Mouse (Mus musculus) liver, embryonic 14.5 days (tissue): Measurements from ENCODE around the gene Lcmt1. TPM values are rescaled to one million over a fixed set of nuclear protein-coding genes. Genes with fewer than 3 reads are reported as not detected.

Experiments
- ATAC-seq: fragments of 200-750 bp; cut with Nextera tagmentation; 2 replicates; pipeline ENCODE4 v1.8.0; 2017; ENCODE audit warnings: moderate number of reproducible peaks, mild to moderate bottlenecking, moderate library complexity; ENCODE audit not compliant: insufficient read depth
- DNase-seq, 3 experiments: peaks; one replicate each; pipeline ENCODE4 v3.0.0-alpha.2; 2012 to 2013; ENCODE audit warnings: low read depth in 3 of 3, low spot score in 3 of 3
- H3K27ac ChIP-seq: fragments of 300-500 bp; sonication (generic); 2 replicates; pipeline ENCODE4 v1.5.1; 2014; ENCODE audit warnings: moderate library complexity, mild to moderate bottlenecking, control low read depth, inconsistent platforms
- H3K27me3 ChIP-seq: fragments of 300-500 bp; sonication (generic); 2 replicates; pipeline ENCODE4 v1.6.1; 2014; ENCODE audit warnings: mild to moderate bottlenecking, low read length, moderate library complexity; ENCODE audit not compliant: control insufficient read depth, insufficient read depth
- H3K36me3 ChIP-seq: fragments of 300-500 bp; sonication (generic); replicated peaks from 2 replicates; pipeline ENCODE4 v1.6.1; 2014; ENCODE audit warnings: low read depth; ENCODE audit not compliant: control insufficient read depth, insufficient read depth
- H3K4me1 ChIP-seq, 2 experiments: fragments of 200-500 bp in 1 of 2; fragments of 300-500 bp in 1 of 2; sonication (generic) in 1 of 2; replicated peaks; 2 replicates each; pipeline ENCODE4 v1.6.1; 2012 to 2014; ENCODE audit warnings: antibody characterized with exemption in 1 of 2, inconsistent platforms in 1 of 2, low read length in 1 of 2; ENCODE audit not compliant: control insufficient read depth in 2 of 2, insufficient read depth in 2 of 2
- H3K4me2 ChIP-seq: fragments of 300-500 bp; sonication (generic); 2 replicates; pipeline ENCODE4 v1.6.1; 2014; ENCODE audit warnings: low read depth, mild to moderate bottlenecking, control low read depth, moderate library complexity
- H3K4me3 ChIP-seq, 2 experiments: fragments of 200-500 bp in 1 of 2; fragments of 300-500 bp in 1 of 2; sonication (generic) in 1 of 2; 2 replicates each; pipeline ENCODE4 v1.5.1; 2012 to 2014; ENCODE audit warnings: low read depth in 2 of 2, low read length in 2 of 2, mild to moderate bottlenecking in 2 of 2, control low read depth in 1 of 2, inconsistent platforms in 1 of 2, moderate library complexity in 1 of 2; ENCODE audit not compliant: insufficient read depth in 1 of 2
- H3K9ac ChIP-seq: fragments of 300-500 bp; sonication (generic); replicated peaks from 2 replicates; pipeline ENCODE4 v1.6.1; 2014; ENCODE audit warnings: mild to moderate bottlenecking, control low read depth, moderate library complexity
- H3K9me3 ChIP-seq: fragments of 300-500 bp; sonication (generic); 2 replicates; pipeline ENCODE4 v1.6.1; 2016; ENCODE audit warnings: low read length, mixed read lengths; ENCODE audit not compliant: control insufficient read depth
- CTCF ChIP-seq: IDR thresholded peaks from 2 replicates; pipeline ENCODE4 v1.5.1; 2016; ENCODE audit warnings: antibody characterized with exemption, low read depth, control low read depth
- EP300 ChIP-seq: IDR thresholded peaks from 2 replicates; pipeline ENCODE4 v1.6.1; 2016; ENCODE audit warnings: antibody characterized with exemption, low read depth
- WGBS: fragments of 180-500 bp; shearing (Covaris S2); extraction: QIAGEN DNeasy Blood & Tissue Kit; methylation state at CpG from one replicate; pipeline ENCODE4 v1.1.7; 2014; ENCODE audit not compliant: insufficient replicate concordance; 5-methylcytosine and 5-hydroxymethylcytosine counted together
- polyA plus RNA-seq, 2 experiments: library from polyadenylated mRNA; depleted of rRNA in 1 of 2; stranded (reverse) in 1 of 2; unstranded in 1 of 2; fragments of >200 nt; fragmentation: Nextera tagmentation in 1 of 2; extraction: Ambion mirVana in 1 of 2; gene quantifications; 2 replicates each; pipeline versions ENCODE4 v1.2.1 to v1.2.3; 2012 to 2014

Lcmt1 gene
- polyA plus RNA-seq, 2 experiments: 18.6 to 23.6 TPM

- H3K9me3 ChIP-seq: no peaks in the 10 kb centered on the region
- H3K4me3 ChIP-seq: no peak overlapping the region
- H3K27ac ChIP-seq: no peak overlapping the region
- WGBS: 79% methylated on average over 4 of the region's 4 CpGs
- H3K27me3 ChIP-seq: no peaks in the 10 kb centered on the region
- DNase-seq: no peak
- no peak overlapping the region for H3K9ac ChIP-seq
- TF ChIP-seq EP300 (no peak), CTCF (no peak)
- no peak for ATAC-seq
- no peaks in the 10 kb centered on the region; the same call in 1 of the 2 replicates for H3K36me3 ChIP-seq
- no peak overlapping the region for H3K4me2 ChIP-seq
- peaks cover 0 to 6% of the 10 kb centered on the region in 2 experiments; a peak in 1 of 4 replicates for H3K4me1 ChIP-seq
Measured at GRCm38 (mm10) chr7:123431206-123431605, 61.6 kb downstream of the Lcmt1 start.

- no peaks in the 10 kb centered on the region for H3K27me3 ChIP-seq
- H3K36me3 ChIP-seq: no peaks in the 10 kb centered on the region
- WGBS: 63% methylated on average over 1 of the region's 1 CpGs
- no peaks in the 10 kb centered on the region for H3K9me3 ChIP-seq
- TF ChIP-seq CTCF (no peak), EP300 (no peak)
- no peaks in the 10 kb centered on the region; a peak in 1 of 4 replicates for H3K4me1 ChIP-seq
- ATAC-seq: no peak
- H3K27ac ChIP-seq: no peak overlapping the region
- no peak for DNase-seq
- H3K9ac ChIP-seq: no peak overlapping the region
- no peak overlapping the region for H3K4me2 ChIP-seq
- no peak overlapping the region for H3K4me3 ChIP-seq
Measured at GRCm38 (mm10) chr7:123442079-123442478, 72.5 kb downstream of the Lcmt1 start.

- ATAC-seq (no peak), DNase-seq (no peak)
- Histone ChIP-seq H3K4me1 (peaks cover 6 to 16% of the 10 kb centered on the region in 2 experiments), H3K27me3 (no peaks in the 10 kb centered on the region), H3K9me3 (no peaks in the 10 kb centered on the region), H3K4me3 (no peak overlapping the region), H3K36me3 (no peaks in the 10 kb centered on the region), H3K27ac (no peak overlapping the region), H3K4me2 (no peak overlapping the region), H3K9ac (no peak overlapping the region)
- 80% methylated on average over 2 of the region's 2 CpGs for WGBS
- TF ChIP-seq EP300 (no peak), CTCF (no peak)
Measured at GRCm38 (mm10) chr7:123448794-123449193, 79.2 kb downstream of the Lcmt1 start.

- Histone ChIP-seq H3K9ac (no peak overlapping the region), H3K4me3 (no peak overlapping the region), H3K4me1 (peaks cover 6 to 16% of the 10 kb centered on the region in 2 experiments), H3K9me3 (no peaks in the 10 kb centered on the region), H3K27ac (no peak overlapping the region), H3K36me3 (no peaks in the 10 kb centered on the region), H3K27me3 (no peaks in the 10 kb centered on the region), H3K4me2 (no peak overlapping the region)
- WGBS: 72% methylated on average over 10 of the region's 10 CpGs
- TF ChIP-seq CTCF: no peak
- TF ChIP-seq EP300: no peak
- no peak for DNase-seq
- no peak for ATAC-seq
Measured at GRCm38 (mm10) chr7:123449676-123450075, 80.1 kb downstream of the Lcmt1 start.

- Histone ChIP-seq H3K9ac (no peak overlapping the region; the same call in 1 of the 2 replicates), H3K9me3 (no peaks in the 10 kb centered on the region), H3K36me3 (no peaks in the 10 kb centered on the region), H3K4me2 (no peak overlapping the region), H3K4me3 (no peak overlapping the region), H3K27me3 (no peaks in the 10 kb centered on the region), H3K27ac (no peak overlapping the region), H3K4me1 (peaks cover 6 to 16% of the 10 kb centered on the region in 2 experiments)
- 51% methylated on average over 2 of the region's 2 CpGs for WGBS
- DNase-seq (no peak), ATAC-seq (peak; percentile 76)
- TF ChIP-seq CTCF: no peak
- TF ChIP-seq EP300: no peak
Measured at GRCm38 (mm10) chr7:123450515-123450914, 80.9 kb downstream of the Lcmt1 start.
